Mouse (Mus musculus) cerebellum, adult 2 months (tissue): Measurements from ENCODE around the gene Mycn.

ENCODE experiments used
- CTCF ChIP-seq: fragments of 200-500 bp; IDR thresholded peaks from 2 replicates; pipeline ENCODE4 v1.5.1; 2011; ENCODE audit warnings: low read depth, mild to moderate bottlenecking, control low read depth, low read length, moderate library complexity, borderline replicate concordance; ENCODE audit not compliant: insufficient read depth
- POLR2A ChIP-seq: fragments of 200-500 bp; IDR thresholded peaks from 2 replicates; pipeline ENCODE4 v1.6.1; 2011; ENCODE audit warnings: low read length, control low read depth, borderline replicate concordance; ENCODE audit not compliant: insufficient read depth

GRCm38 (mm10) chr12:12986612-12987206, 45.0 kb upstream of the Mycn start:
- no peak for TF ChIP-seq CTCF
- TF ChIP-seq POLR2A: no peak
